Mouse (Mus musculus) WW6 (cell line): ENCODE measurements around the gene Hoxc12.

Source experiments
- DNase-seq: peaks from one replicate; pipeline ENCODE4 v3.0.0-alpha.2; 2013; ENCODE audit warnings: low read depth, low spot score

Hoxc12 gene

DNA sequence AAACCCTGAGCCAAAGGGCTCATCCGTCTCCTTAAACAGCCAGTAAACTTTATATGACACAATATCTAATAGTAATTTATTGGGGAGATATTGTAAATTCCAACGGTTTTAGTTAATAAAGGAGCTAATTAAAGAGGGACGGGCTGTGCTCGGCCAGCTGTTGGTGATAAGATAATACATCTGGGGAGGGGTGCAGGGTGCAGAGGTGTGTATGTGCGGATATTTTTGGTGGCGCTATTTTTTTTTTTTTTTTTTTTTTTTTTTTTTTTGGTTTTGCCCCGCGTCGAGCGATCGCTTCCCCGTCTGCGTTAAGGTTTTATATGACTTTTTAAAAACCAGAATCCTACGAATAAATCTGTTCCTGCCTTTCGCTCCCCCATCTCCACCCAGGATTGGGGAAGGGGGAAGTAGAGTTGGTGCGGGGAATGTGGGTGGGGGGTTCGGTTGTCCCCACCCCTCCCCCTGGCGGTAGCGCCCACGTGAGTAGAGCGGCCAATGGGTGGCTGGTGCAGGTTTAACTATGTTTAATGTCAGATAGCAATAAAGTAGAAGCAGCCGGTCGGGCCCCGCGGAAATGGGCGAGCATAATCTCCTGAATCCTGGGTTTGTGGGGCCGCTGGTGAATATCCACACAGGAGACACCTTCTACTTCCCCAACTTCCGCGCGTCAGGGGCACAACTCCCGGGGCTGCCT, at the start of gene Hoxc12:
TSS of gene Hoxc12 (plus strand) at position 479 of the 694 bp plus-strand sequence.
- DNase-seq: no peak

DNA sequence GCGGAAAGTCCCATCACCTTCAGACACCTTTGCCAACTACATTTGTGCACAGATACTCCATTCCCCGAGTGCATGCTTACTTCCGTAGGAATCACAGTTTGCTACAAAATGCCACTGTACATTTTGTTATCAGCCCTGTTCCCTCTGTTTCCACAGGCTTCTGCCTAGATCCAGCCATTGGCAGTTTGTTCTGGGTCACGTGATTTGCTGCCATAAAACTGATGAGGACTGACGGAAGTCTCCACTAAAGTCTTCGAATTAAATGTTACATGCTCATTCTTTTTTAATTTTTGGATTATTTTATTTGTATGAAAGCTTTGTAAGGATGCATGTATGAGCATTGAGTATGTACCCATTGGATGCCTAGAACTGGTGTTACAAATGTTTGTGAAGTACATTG, 41.4 kb upstream of the Hoxc12 start:
- DNase-seq: no peak

DNA sequence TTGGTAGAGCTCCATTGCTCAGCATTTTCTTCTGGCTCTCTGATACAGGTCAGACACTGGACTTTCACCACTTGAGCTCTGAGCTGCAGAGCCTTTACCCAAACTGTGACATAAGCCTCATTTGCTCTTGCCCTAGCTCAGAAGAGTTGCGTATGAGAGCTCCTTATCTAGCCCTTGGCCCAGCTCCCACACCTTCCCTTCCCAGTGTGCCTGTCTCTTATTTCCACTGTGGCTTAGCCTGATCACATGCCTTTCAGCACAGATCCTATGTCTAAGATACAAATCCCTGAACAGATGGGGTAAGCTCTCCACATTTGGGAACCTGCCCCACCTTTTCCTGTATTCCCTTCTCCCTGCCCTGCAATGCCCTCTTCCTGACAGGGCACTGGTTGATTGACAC, 31.6 kb upstream of the Hoxc12 start:
- DNase-seq: no peak

DNA sequence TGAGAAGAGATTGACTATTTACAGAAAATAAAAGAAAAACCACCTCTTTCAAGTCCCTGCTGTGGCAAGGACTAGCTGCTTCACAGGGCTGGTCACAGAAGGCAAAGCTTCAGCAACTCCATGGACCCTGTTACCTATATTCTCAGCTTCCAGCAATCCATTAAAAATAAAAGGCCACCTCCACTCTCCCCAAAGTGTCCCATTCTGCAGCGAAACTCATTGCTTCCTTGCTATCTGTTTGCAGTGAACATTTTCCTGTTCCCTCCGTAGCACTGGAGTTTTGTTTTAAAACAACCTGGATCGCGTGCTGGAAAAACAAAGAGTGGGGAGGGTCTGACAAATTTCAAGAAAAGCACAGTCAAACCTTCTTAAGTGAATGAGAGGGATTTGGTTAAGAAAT, 27.0 kb upstream of the Hoxc12 start:
- no peak for DNase-seq

DNA sequence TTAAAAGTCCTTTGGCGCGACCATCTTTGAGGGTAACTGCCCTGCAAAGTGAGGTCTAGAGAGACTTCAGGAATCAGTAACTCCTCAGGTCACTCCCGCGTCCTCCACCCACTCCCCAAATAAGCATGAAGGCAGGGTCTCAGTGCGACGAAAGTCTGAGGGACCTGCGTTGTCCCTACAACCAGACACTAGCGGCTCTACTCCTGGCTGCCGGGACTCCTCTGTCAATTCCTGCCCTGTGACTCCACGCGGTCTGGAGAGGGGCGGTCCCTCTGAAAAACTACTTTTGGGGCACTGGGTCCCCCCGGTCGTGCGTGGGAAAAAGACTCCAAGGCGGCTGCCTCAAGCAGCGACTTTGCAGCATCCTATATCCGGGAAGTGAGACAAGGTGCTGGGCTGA, 26.5 kb upstream of the Hoxc12 start:
- no peak for DNase-seq

DNA sequence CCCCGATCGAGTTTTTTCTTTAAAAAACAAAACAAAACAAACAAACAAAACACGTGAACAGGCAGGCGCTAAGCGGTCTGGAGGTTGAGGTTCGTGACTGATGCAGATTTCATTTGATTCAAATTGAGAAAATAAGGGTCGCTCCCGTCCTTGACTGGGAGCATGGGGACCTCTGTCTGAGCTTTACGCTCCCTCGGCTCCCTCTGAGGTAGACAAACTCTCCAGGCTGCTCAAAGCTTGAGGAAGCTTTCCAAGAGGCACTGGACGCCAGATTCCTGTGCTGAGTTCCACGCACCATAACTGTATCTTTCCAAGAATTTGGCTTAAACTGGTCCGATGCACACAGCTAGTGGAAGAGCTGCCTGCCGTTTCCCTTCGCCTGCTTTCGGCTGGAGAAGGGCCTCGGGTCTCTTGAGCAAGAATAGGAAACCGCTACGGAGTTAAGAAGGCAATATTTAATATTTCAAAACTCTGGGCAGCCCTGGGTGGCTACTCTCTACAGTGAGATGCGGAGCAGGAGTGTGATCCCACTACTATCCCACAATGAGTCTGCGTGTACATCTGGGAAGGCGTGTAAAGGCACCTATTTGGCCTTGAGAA, 26.0 kb upstream of the Hoxc12 start:
- DNase-seq: no peak

DNA sequence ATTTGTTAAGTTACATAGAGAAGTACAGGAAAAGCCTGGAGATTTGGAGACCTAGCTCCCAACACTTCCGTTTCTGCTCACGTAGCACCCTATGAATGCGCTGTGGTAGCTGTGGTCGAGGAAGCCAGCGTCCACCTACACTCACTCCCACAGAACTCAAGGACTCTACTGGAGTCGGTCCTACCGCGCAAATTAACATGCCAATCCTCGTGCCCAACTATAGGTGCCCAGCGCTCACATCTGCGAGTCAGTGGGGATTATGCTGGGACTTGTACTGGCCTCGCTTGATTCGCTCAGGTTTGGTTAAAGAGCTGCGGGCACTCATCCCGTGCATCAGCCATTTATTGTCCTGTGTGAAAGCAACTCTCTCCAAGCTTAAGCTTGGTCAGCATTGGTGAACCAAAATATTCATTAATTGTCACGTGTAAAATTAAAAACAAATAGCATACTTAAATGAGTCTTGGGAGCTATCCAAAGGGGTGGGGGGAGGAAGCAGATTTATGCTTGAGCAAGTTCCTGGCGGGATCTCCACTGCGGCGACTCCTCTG, 23.4 kb upstream of the Hoxc12 start:
- DNase-seq: no peak

DNA sequence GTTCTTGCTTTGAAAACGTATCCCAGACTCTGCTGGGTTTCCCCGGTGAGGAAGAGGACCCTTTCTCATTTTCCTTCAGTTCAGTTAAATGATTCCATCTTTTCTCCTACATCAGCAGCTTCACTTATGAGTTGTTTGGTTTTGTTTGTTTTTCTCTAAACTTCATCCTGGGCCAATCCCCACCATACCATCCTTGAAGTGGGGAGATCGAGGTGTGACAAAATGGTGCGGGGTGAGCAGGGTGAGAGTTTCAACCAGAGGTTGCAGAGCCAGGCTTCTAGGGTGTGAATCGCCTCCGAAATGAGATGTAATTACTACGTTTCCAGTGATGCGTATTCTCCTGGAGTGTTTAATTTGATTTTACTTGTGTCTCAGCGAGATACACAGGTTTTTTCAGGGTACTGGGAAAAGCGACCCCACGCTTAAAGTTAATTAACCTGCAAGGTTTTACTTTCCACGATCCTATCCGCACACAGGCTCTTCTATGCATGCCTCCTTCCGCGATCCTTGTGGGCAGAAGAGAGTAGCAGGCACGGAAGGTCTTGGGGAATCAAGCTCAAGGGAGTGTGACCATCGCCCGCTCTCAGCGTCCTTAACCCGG, 18.5 kb upstream of the Hoxc12 start:
- DNase-seq: no peak

DNA sequence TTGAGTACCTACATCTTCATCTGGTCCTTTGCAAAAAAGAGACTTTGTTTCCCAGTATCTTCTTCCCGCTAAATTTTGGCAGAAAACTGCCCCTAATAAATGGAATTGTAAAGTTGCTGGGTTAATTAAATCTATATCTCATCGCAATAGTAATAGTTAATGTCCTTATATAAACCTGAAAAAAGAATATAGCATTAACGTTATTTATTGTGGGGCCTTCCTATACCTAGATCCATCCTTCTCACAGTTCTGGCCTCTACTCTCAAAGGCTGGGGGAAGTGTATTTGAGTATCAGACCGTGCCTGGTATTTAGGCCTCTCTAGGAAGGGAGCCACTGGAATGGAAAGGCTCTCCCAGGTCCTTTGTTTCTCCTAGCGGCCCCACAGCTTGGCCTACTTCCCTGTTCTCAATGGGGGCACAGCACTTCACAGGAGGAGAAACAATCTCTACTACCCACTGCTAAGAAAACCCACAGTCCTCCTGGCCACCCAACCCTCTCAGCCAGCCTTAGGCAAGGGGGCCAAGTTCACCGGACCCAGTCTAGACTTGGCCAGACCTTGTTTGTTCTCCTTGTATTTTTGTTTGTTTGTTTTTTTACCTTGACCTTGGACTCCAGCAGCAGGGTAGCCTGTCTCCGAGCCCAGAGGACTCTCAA, 17.8 kb upstream of the Hoxc12 start:
- DNase-seq: no peak

DNA sequence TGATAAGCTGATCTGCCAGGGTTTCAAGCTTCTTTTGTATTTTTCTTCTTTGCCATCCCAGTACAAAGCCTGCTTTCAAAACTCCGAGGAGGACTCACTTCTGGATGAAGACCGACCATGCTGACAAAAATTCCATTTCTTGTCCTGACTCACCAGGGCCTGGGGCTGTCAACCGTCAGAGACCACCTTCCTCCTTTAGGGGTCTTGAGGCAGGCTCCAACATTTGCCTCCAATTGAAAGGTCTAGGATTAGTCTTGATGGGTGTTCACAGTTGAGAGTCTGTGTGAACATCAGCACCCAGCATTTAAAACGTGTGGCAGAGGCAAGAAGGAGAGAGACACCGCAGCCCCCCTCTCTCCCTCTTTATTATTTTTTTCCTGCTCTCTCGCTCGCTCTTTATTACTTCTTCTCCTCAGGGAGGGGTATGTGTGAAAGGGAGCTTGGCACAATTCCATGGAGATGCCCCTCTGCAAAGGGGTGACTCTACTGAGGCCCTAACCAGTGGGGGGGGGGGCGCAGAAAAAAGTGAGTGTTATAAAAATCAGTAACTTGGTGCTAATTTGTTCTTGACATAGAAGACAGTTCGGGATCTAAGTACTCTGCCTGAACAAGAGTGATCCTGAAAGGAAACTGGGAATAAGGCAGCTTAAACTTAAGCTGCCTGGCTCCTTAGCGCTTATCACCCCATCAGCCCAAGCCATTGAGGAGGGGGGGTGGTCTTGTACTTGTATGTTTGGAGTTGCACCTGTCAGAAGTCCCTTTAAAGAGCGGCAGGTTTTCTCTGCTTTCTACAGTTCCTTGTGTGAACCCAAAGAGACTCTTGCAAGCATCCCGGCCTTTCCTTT, 17.0 kb upstream of the Hoxc12 start:
- no peak for DNase-seq

DNA sequence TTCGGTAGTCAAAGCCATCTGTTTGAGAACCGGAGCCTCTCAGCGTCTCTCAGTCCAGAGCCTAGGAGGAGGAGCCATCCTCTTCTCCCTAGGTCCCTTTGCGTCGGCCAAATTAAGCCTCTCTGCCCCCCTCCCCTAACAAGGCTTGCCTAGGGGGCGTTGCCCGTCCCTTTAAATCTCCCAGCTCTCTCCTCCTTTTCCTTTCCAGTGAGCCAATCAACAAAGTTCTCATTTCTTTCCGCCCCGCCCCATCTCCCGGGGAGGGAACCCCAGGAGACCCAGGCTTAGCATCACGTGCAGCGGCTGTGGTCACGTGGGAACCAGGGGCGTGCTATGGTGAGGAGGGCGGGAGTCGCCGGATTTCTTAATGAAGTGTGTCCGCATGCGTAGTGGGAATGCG, 15.9 kb upstream of the Hoxc12 start:
- DNase-seq: peak; percentile 99

DNA sequence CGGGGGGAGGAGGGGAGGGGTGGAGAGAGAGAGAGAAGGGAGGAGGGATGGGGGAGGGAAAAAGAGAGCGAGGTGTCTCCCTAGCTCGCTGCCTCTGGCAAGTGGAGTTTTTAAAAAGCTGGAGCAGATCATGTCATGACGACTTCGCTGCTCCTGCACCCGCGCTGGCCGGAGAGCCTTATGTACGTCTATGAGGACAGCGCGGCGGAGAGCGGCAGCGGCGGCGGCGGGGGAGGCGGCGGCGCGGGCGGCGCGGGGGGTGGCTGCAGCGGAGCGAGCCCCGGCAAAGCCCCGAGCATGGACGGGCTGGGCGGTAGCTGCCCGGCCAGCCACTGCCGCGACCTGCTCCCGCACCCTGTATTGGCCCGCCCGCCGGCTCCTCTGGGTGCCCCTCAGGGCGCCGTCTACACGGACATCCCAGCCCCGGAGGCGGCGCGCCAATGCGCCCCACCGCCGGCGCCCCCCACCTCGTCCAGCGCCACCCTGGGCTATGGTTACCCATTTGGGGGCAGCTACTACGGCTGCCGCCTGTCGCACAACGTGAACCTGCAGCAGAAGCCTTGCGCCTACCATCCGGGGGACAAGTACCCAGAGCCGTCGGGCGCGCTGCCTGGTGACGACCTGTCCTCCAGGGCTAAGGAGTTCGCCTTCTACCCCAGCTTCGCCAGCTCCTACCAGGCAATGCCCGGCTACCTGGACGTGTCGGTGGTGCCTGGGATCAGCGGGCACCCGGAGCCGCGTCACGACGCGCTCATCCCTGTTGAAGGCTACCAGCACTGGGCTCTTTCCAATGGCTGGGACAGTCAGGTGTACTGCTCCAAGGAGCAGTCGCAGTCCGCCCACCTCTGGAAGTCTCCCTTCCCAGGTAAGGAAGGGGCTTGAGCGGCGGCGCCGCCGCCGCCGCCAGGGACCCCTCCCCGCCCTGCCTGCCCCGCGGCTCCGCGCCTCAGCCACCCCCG, 15.2 kb upstream of the Hoxc12 start, which contains the start of gene Hoxc13:
TSS of gene Hoxc13 (plus strand) at position 51 of the 959 bp plus-strand sequence.
- no peak for DNase-seq

DNA sequence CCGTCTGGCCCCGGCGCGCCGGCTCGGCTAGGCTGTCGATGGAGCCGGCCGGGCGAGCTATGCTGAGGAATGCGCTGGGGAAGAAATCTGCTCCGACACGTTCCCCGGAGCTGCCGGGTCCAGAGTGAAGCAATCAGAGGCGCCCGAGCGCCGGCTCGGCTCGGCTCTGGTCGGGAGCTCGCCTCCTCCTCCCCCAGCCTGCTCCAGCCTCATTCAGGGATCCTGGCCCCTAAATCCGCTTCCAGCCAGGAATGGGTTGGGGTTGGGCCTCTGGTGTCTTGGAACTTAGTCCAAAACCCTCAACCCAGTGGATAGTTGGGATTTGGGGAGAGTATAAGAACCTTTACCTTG, 14.6 kb upstream of the Hoxc12 start:
- DNase-seq: no peak

DNA sequence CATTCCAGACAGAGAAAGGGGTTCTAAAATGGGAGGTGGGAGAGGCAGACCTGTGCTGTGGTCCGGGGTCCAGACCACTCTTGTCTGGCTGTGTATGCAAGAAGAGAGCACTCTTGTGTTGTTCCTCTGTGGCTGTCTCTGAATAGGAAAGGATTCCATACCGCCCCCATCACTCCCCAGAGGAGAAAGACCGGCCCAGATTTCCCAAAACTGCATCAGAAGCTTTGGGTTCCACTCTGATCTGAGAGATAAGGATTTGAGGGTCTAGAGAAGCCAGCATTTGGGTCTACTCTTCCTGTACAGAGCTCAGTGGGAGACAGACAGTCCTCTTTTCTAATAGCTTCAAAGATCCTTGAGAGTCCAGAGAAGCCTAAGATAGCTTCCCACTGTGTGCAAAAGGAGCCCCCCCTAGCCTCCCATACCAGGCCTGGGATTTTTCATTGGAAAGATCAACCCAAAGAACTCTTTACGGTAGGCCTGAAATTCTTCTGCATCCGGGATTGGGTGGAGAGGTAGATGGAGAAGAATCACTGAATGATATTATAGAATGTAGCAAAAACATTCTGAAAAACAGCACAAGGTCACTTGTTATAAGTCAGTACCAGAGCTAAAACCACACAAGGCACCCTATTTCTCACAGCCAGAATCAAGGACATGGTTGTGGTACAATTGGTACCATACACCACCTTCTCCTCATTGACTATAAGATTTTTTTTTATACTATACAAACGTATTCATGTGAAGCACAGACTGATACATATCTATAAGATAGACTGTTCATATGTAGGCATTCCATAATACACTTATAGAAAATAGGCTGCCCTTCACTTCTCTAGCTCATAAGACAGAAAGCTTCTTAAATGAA, 13.7 kb upstream of the Hoxc12 start:
- no peak for DNase-seq

DNA sequence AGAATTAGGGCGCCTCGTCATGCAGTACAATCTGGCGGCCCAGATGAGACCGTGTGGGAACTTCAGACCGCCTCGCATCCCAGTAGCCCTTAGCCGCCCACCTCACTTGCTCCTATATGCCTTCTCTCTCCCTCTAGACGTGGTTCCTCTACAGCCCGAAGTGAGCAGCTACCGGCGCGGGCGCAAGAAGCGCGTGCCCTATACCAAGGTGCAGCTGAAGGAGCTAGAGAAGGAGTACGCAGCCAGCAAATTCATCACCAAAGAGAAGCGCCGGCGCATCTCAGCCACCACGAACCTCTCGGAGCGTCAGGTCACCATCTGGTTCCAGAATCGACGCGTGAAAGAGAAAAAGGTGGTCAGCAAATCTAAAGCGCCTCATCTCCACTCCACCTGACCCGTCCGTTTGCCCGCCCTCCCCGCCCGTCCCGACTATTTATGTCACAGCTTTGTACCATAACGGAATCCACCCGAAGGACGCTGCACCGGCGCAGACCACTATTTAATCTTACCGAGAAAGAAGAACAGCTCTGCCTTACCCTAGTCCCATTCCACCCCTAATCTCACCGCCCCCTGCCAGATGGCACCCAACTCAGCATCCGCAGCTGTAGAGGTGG, 9.4 kb upstream of the Hoxc12 start:
- DNase-seq: no peak

DNA sequence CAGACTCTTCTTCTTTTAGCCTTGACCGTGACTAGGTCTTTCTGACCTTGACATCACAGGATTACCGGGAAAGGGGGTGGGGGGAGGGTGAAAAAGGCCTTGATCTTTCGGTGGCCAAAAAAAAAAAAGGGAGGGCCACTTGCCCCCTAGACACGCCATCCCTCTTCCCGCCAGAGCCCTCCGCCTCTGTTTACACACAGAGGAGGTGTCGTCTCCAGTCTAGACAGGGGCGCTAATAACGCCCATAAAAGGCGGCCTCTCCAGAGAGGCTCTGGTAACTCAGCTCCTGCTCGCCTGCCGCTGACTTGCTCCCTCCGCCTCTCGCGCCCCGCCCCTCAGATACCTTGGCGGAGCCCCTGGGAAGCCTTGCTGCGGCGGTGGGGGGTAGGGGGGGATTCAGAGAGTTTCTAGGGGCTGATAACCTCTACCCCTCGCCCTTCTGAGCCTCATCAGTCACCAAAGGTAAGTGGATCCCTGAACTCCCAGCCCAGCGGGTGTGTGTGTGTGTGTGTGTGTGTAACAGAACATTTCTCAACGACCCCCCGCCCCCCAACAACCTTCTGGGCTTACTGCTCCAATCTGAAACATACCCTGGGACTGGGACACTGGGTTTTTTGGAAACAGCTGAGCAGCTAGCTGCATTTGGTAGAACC, 4.7 kb upstream of the Hoxc12 start:
- DNase-seq: peak; percentile 69

DNA sequence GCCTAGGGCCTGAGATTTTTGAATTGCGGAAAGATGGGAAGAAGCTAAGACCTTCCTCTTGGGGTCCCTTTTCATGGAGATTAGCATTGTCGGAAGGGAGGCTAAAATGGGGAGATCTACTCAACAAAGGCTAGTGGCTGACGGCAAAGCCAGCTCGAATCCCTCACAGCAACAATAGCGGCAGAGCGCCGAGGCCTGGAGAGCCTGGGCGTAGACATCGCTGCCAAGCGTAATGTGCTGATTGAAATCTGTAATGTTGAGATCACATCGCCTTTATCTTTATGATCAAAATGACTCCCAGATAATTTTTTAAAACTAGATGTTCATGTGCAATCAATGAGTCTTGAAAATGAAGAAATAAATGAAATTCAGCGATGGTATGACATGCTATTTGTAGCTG, 2.1 kb upstream of the Hoxc12 start:
- no peak for DNase-seq

DNA sequence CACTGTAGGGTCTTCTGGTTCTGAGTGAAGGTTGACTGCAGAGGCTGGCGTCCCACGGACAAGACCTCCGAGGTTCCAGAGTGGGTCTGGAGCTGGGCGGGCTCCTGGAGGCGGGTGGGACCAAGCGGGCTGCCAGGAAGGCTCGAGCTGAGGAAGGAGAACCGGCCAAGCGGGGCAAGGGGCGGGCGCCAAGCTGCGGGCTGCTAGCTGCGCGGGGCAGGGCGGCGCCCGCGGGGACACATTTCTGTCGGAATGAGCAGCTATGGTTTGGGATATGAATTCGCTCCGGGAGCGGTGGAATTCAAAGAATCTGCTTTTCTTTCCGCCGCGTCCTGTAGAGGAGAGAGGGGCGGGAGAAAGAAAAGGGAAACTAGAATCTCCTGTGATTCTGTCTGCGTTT, 1.7 kb upstream of the Hoxc12 start:
- DNase-seq: no peak
